Mouse (Mus musculus) heart, embryonic 12.5 days (tissue): ENCODE data around the gene Runx3. TPM values are rescaled to one million over a fixed set of nuclear protein-coding genes. Genes with fewer than 3 reads are reported as not detected.
"Not testable (repeated sequence)": the region's sequence is repeated elsewhere in the genome, so short reads cannot be mapped to it uniquely, and the experiment has no call there.

ENCODE experiments used
- ATAC-seq: fragments of 200-750 bp; cut with Nextera tagmentation; 2 replicates; pipeline ENCODE4 v1.8.0; 2017; ENCODE audit warnings: moderate TSS enrichment, moderate library complexity; ENCODE audit not compliant: insufficient number of reproducible peaks, low FRiP score
- H3K27ac ChIP-seq: fragments of 300-500 bp; sonication (generic); 2 replicates; pipeline ENCODE4 v1.5.1; 2016; ENCODE audit warnings: mild to moderate bottlenecking, moderate library complexity; ENCODE audit not compliant: poor library complexity, severe bottlenecking
- H3K27me3 ChIP-seq: fragments of 300-500 bp; sonication (generic); replicated peaks from 2 replicates; pipeline ENCODE4 v1.6.1; 2016; ENCODE audit warnings: mild to moderate bottlenecking, moderate library complexity
- H3K36me3 ChIP-seq: fragments of 300-500 bp; sonication (generic); 2 replicates; pipeline ENCODE4 v1.6.1; 2016; ENCODE audit warnings: mild to moderate bottlenecking, moderate library complexity
- H3K4me1 ChIP-seq: fragments of 300-500 bp; sonication (generic); replicated peaks from 2 replicates; pipeline ENCODE4 v1.6.1; 2016; ENCODE audit warnings: mild to moderate bottlenecking
- H3K4me2 ChIP-seq: fragments of 300-500 bp; sonication (generic); 2 replicates; pipeline ENCODE4 v1.6.1; 2016; ENCODE audit warnings: mild to moderate bottlenecking, moderate library complexity
- H3K4me3 ChIP-seq: fragments of 300-500 bp; sonication (generic); 2 replicates; pipeline ENCODE4 v1.5.1; 2016; ENCODE audit warnings: mild to moderate bottlenecking
- H3K9ac ChIP-seq: fragments of 300-500 bp; sonication (generic); 2 replicates; pipeline ENCODE4 v1.6.1; 2016; ENCODE audit warnings: mild to moderate bottlenecking, moderate library complexity
- H3K9me3 ChIP-seq: fragments of 300-500 bp; sonication (generic); replicated peaks from 2 replicates; pipeline ENCODE4 v1.6.1; 2016; ENCODE audit warnings: mild to moderate bottlenecking, moderate library complexity
- WGBS: fragments of 180-500 bp; shearing (Covaris S2); methylation state at CpG from one replicate; pipeline ENCODE4 v1.1.7; 2016; 5-methylcytosine and 5-hydroxymethylcytosine counted together
- polyA plus RNA-seq: library from polyadenylated mRNA; unstranded; fragments of >200 nt; fragmentation: Nextera tagmentation; extraction: Ambion mirVana; gene quantifications from 2 replicates; pipeline ENCODE4 v1.2.1, GENCODE M21; 2016

Runx3 gene
- polyA plus RNA-seq, 1 experiment from 2014 or later, result 0.04 TPM

- peaks cover 15% of the 10 kb centered on the region for H3K4me1 ChIP-seq
- peak overlapping the region; percentile 73 for H3K4me2 ChIP-seq
- no peaks in the 10 kb centered on the region for H3K36me3 ChIP-seq
- H3K27ac ChIP-seq, result no peak overlapping the region
- no peaks in the 10 kb centered on the region for H3K9me3 ChIP-seq
- peaks cover 87% of the 10 kb centered on the region for H3K27me3 ChIP-seq
- peak overlapping the region; percentile 36 for H3K4me3 ChIP-seq
- H3K9ac ChIP-seq, result peak overlapping the region; percentile 62
- WGBS, result 8% methylated on average over 38 of the region's 38 CpGs
- ATAC-seq, result 0 out of 2 replicates have a peak, but pooled peaks have one; percentile 13
Measured at GRCm38 (mm10) chr4:135175406-135176120, 55.1 kb downstream of the Runx3 start.

- no peaks in the 10 kb centered on the region for H3K9me3 ChIP-seq
- H3K36me3 ChIP-seq, result no peaks in the 10 kb centered on the region
- ATAC-seq, result no peak
- H3K4me3 ChIP-seq, result no peak overlapping the region
- H3K4me2 ChIP-seq, result no peak overlapping the region
- peaks cover 75% of the 10 kb centered on the region for H3K27me3 ChIP-seq
- no peak overlapping the region for H3K9ac ChIP-seq
- H3K27ac ChIP-seq, result no peak overlapping the region
- H3K4me1 ChIP-seq, result peaks cover 15% of the 10 kb centered on the region
Measured at GRCm38 (mm10) chr4:135177568-135177967, 57.1 kb downstream of the Runx3 start.

GRCm38 (mm10) chr4:135179077-135179481, 58.6 kb downstream of the Runx3 start:
- H3K9ac ChIP-seq, result peak overlapping the region; percentile 1; the same call in 1 of the 2 replicates
- no peak overlapping the region for H3K4me2 ChIP-seq
- no peaks in the 10 kb centered on the region; the same call in 1 of the 2 replicates for H3K9me3 ChIP-seq
- no peak overlapping the region for H3K27ac ChIP-seq
- WGBS, result 24% methylated on average over 5 of the region's 5 CpGs
- no peaks in the 10 kb centered on the region for H3K36me3 ChIP-seq
- H3K27me3 ChIP-seq, result peaks cover 60% of the 10 kb centered on the region
- peaks cover 15% of the 10 kb centered on the region for H3K4me1 ChIP-seq
- ATAC-seq, result no peak
- no peak overlapping the region for H3K4me3 ChIP-seq

GRCm38 (mm10) chr4:135181819-135182218, 61.4 kb downstream of the Runx3 start:
- WGBS, result 82% methylated on average over 4 of the region's 4 CpGs
- Histone ChIP-seq H3K4me2 (no peak overlapping the region), H3K27ac (no peak overlapping the region), H3K4me3 (no peak overlapping the region), H3K4me1 (0 out of 2 replicates have a peak, but pooled peaks cover 4% of the 10 kb centered on the region), H3K27me3 (peaks cover 33% of the 10 kb centered on the region), H3K9me3 (no peaks in the 10 kb centered on the region; the same call in 1 of the 2 replicates), H3K9ac (no peak overlapping the region), H3K36me3 (no peaks in the 10 kb centered on the region)
- no peak for ATAC-seq

- H3K4me2 ChIP-seq, H3K36me3 ChIP-seq, H3K9me3 ChIP-seq, H3K4me3 ChIP-seq, H3K4me1 ChIP-seq, H3K9ac ChIP-seq, H3K27ac ChIP-seq, ATAC-seq: not testable (repeated sequence)
- 94% methylated on average over 9 of the region's 13 CpGs for WGBS
- 0 out of 2 replicates have a peak, but pooled peaks cover 14% of the 10 kb centered on the region for H3K27me3 ChIP-seq
Measured at GRCm38 (mm10) chr4:135184277-135184676, 63.8 kb downstream of the Runx3 start.

GRCm38 (mm10) chr4:135189452-135190008, 69.1 kb downstream of the Runx3 start:
- Histone ChIP-seq H3K4me1 (no peaks in the 10 kb centered on the region), H3K4me3 (no peak overlapping the region), H3K9ac (no peak overlapping the region), H3K36me3 (no peaks in the 10 kb centered on the region), H3K27ac (no peak overlapping the region), H3K27me3 (peaks cover 21% of the 10 kb centered on the region), H3K9me3 (no peaks in the 10 kb centered on the region), H3K4me2 (no peak overlapping the region)
- WGBS, result 72% methylated on average over 12 of the region's 12 CpGs
- no peak for ATAC-seq

- WGBS, result 88% methylated on average over 1 of the region's 1 CpGs
- Histone ChIP-seq H3K4me2 (no peak overlapping the region), H3K4me1 (no peaks in the 10 kb centered on the region), H3K4me3 (no peak overlapping the region), H3K36me3 (no peaks in the 10 kb centered on the region), H3K9me3 (peaks cover 7% of the 10 kb centered on the region), H3K9ac (no peak overlapping the region), H3K27me3 (peaks cover 21% of the 10 kb centered on the region), H3K27ac (no peak overlapping the region)
- no peak for ATAC-seq
Measured at GRCm38 (mm10) chr4:135190364-135190763, 69.9 kb downstream of the Runx3 start.

- Histone ChIP-seq H3K4me1 (no peaks in the 10 kb centered on the region), H3K9ac (no peak overlapping the region), H3K4me3 (no peak overlapping the region), H3K27ac (no peak overlapping the region), H3K36me3 (no peaks in the 10 kb centered on the region), H3K9me3 (peaks cover 9% of the 10 kb centered on the region), H3K27me3 (peaks cover 21% of the 10 kb centered on the region), H3K4me2 (no peak overlapping the region)
- 77% methylated on average over 1 of the region's 1 CpGs for WGBS
- no peak for ATAC-seq
Measured at GRCm38 (mm10) chr4:135191185-135191584, 70.7 kb downstream of the Runx3 start.

- H3K9ac ChIP-seq, result no peak overlapping the region
- no peak overlapping the region for H3K4me2 ChIP-seq
- 74% methylated on average over 11 of the region's 11 CpGs for WGBS
- no peak for ATAC-seq
- H3K27me3 ChIP-seq, result peaks cover 21% of the 10 kb centered on the region
- no peak overlapping the region for H3K27ac ChIP-seq
- H3K4me3 ChIP-seq, result no peak overlapping the region
- no peaks in the 10 kb centered on the region for H3K36me3 ChIP-seq
- H3K9me3 ChIP-seq, result peaks cover 9% of the 10 kb centered on the region
- no peaks in the 10 kb centered on the region for H3K4me1 ChIP-seq
Measured at GRCm38 (mm10) chr4:135191604-135192003, 71.2 kb downstream of the Runx3 start.

- H3K4me2 ChIP-seq, result no peak overlapping the region
- H3K4me1 ChIP-seq, result no peaks in the 10 kb centered on the region
- ATAC-seq, result no peak
- peaks cover 27% of the 10 kb centered on the region for H3K27me3 ChIP-seq
- 0 out of 2 replicates have a peak overlapping the region, but pooled peaks have one; percentile 15 for H3K9ac ChIP-seq
- no peak overlapping the region for H3K4me3 ChIP-seq
- WGBS, result 67% methylated on average over 5 of the region's 5 CpGs
- no peak overlapping the region for H3K27ac ChIP-seq
- peaks cover 9% of the 10 kb centered on the region for H3K9me3 ChIP-seq
- no peaks in the 10 kb centered on the region for H3K36me3 ChIP-seq
Measured at GRCm38 (mm10) chr4:135192841-135193240, 72.4 kb downstream of the Runx3 start.

- no peak for ATAC-seq
- no peak overlapping the region for H3K27ac ChIP-seq
- H3K4me2 ChIP-seq, result no peak overlapping the region
- WGBS, result 75% methylated on average over 8 of the region's 8 CpGs
- H3K27me3 ChIP-seq, result peaks cover 29% of the 10 kb centered on the region
- H3K9me3 ChIP-seq, result peaks cover 9% of the 10 kb centered on the region
- no peaks in the 10 kb centered on the region; the same call in 1 of the 2 replicates for H3K4me1 ChIP-seq
- H3K36me3 ChIP-seq, result no peaks in the 10 kb centered on the region
- no peak overlapping the region for H3K9ac ChIP-seq
- no peak overlapping the region for H3K4me3 ChIP-seq
Measured at GRCm38 (mm10) chr4:135197857-135198256, 77.4 kb downstream of the Runx3 start.
